Mouse (Mus musculus): ENCODE results near the gene Phpt1. TPM values are rescaled to one million over a fixed set of nuclear protein-coding genes. Genes with fewer than 3 reads are reported as not detected.
"Not testable (repeated sequence)": the region's sequence is repeated elsewhere in the genome, so short reads cannot be mapped to it uniquely, and the experiment has no call there.

Phpt1 gene
- polyA plus RNA-seq, 1 experiment from 2014 or later = 181 TPM

GRCm38 (mm10) chr2:25555479-25555878, 19.5 kb downstream of the Phpt1 start:
- H3K36me3 ChIP-seq; H3K4me3 ChIP-seq (replicated peaks); H3K9me3 ChIP-seq (replicated peaks); H3K4me2 ChIP-seq; H3K27me3 ChIP-seq (replicated peaks); H3K27ac ChIP-seq (replicated peaks); H3K9ac ChIP-seq (replicated peaks); ATAC-seq (ENCODE audit: low FRiP score): not testable (repeated sequence)
- H3K4me1 ChIP-seq = peaks cover 30% of the 10 kb centered on the region
- 57% methylated on average over 2 of the region's 2 CpGs for WGBS

- peaks cover 13% of the 10 kb centered on the region for H3K4me1 ChIP-seq
- not testable (repeated sequence) for ATAC-seq (ENCODE audit: low FRiP score); H3K36me3 ChIP-seq; H3K27ac ChIP-seq (replicated peaks); H3K4me3 ChIP-seq (replicated peaks); H3K27me3 ChIP-seq (replicated peaks); H3K4me2 ChIP-seq; H3K9ac ChIP-seq (replicated peaks); H3K9me3 ChIP-seq (replicated peaks)
- 90% methylated on average over 4 of the region's 4 CpGs for WGBS
These were observed 21.7 kb downstream of the Phpt1 start for GRCm38 (mm10) chr2:25553171-25553786.

- no peak overlapping the region for H3K9ac ChIP-seq (replicated peaks)
- H3K9me3 ChIP-seq (replicated peaks) = no peaks in the 10 kb centered on the region
- H3K4me1 ChIP-seq = peaks cover 8% of the 10 kb centered on the region
- H3K27me3 ChIP-seq (replicated peaks) = no peaks in the 10 kb centered on the region
- H3K36me3 ChIP-seq = no peaks in the 10 kb centered on the region
- no peak for ATAC-seq (ENCODE audit: low FRiP score)
- no peak overlapping the region for H3K4me2 ChIP-seq
- WGBS = 42% methylated on average over 5 of the region's 5 CpGs
- no peak overlapping the region for H3K27ac ChIP-seq (replicated peaks)
- no peak overlapping the region for H3K4me3 ChIP-seq (replicated peaks)
These were observed 23.8 kb downstream of the Phpt1 start for GRCm38 (mm10) chr2:25551186-25551585.

GRCm38 (mm10) chr2:25549021-25549991, 25.7 kb downstream of the Phpt1 start:
- Histone ChIP-seq H3K36me3 (no peaks in the 10 kb centered on the region), H3K9me3 (replicated peaks) (no peaks in the 10 kb centered on the region), H3K4me1 (peaks cover 16% of the 10 kb centered on the region), H3K27ac (replicated peaks) (no peak overlapping the region), H3K27me3 (replicated peaks) (no peaks in the 10 kb centered on the region), H3K9ac (replicated peaks) (no peak overlapping the region), H3K4me3 (replicated peaks) (no peak overlapping the region), H3K4me2 (no peak overlapping the region)
- WGBS = 79% methylated on average over 9 of the region's 9 CpGs
- ATAC-seq (ENCODE audit: low FRiP score) = no peak

- 3% methylated on average over 48 of the region's 48 CpGs for WGBS
- peaks cover 19% of the 10 kb centered on the region for H3K4me1 ChIP-seq
- no peaks in the 10 kb centered on the region for H3K36me3 ChIP-seq
- H3K4me2 ChIP-seq = peak within 1 kb of the TSS; percentile 82
- no peaks in the 10 kb centered on the region for H3K27me3 ChIP-seq (replicated peaks)
- H3K9ac ChIP-seq (replicated peaks) = peak within 1 kb of the TSS; percentile 64
- H3K27ac ChIP-seq (replicated peaks) = peak within 1 kb of the TSS; percentile 51
- peak within 1 kb of the TSS; percentile 65 for H3K4me3 ChIP-seq (replicated peaks)
- no peaks in the 10 kb centered on the region for H3K9me3 ChIP-seq (replicated peaks)
- peak; percentile 99 for ATAC-seq (ENCODE audit: low FRiP score)
These were observed 28.1 kb downstream of the Phpt1 start, which contains the start of gene Traf2 for GRCm38 (mm10) chr2:25546811-25547491. TSS of gene Traf2 (minus strand) at chr2:25546940.

GRCm38 (mm10) chr2:25545996-25546810, 28.8 kb downstream of the Phpt1 start:
- Histone ChIP-seq H3K9me3 (replicated peaks) (no peaks in the 10 kb centered on the region), H3K27ac (replicated peaks) (peak overlapping the region; percentile 51), H3K36me3 (no peaks in the 10 kb centered on the region), H3K4me3 (replicated peaks) (peak overlapping the region; percentile 65), H3K4me2 (peak overlapping the region; percentile 82), H3K4me1 (peaks cover 19% of the 10 kb centered on the region), H3K27me3 (replicated peaks) (no peaks in the 10 kb centered on the region), H3K9ac (replicated peaks) (peak overlapping the region; percentile 64)
- WGBS = 9% methylated on average over 43 of the region's 43 CpGs
- peak; percentile 51 for ATAC-seq (ENCODE audit: low FRiP score)

- H3K27me3 ChIP-seq (replicated peaks) = no peaks in the 10 kb centered on the region
- 75% methylated on average over 10 of the region's 10 CpGs for WGBS
These were observed 33.2 kb downstream of the Phpt1 start for GRCm38 (mm10) chr2:25541644-25542367.

GRCm38 (mm10) chr2:25540541-25540948, 34.5 kb downstream of the Phpt1 start:
- ATAC-seq (ENCODE audit: low FRiP score) = no peak
- H3K27ac ChIP-seq (replicated peaks) = no peak overlapping the region
- WGBS = 94% methylated on average over 4 of the region's 4 CpGs

More at GRCm38 (mm10) chr2:25541644-25542367, 33.2 kb downstream of the Phpt1 start:
- H3K4me2 ChIP-seq = no peak overlapping the region
- no peak overlapping the region for H3K9ac ChIP-seq (replicated peaks)
- peaks cover 15% of the 10 kb centered on the region for H3K4me1 ChIP-seq
- no peaks in the 10 kb centered on the region for H3K9me3 ChIP-seq (replicated peaks)
- H3K4me3 ChIP-seq (replicated peaks) = no peak overlapping the region
- ATAC-seq (ENCODE audit: low FRiP score) = no peak
- peaks cover 2% of the 10 kb centered on the region; the same call in 1 of the 2 replicates for H3K36me3 ChIP-seq
- H3K27ac ChIP-seq (replicated peaks) = no peak overlapping the region

GRCm38 (mm10) chr2:25536531-25536930, 38.5 kb downstream of the Phpt1 start:
- Histone ChIP-seq H3K27ac (replicated peaks) (no peak overlapping the region), H3K27me3 (replicated peaks) (no peaks in the 10 kb centered on the region), H3K9ac (replicated peaks) (no peak overlapping the region), H3K4me2 (no peak overlapping the region), H3K36me3 (peaks cover 12% of the 10 kb centered on the region), H3K4me1 (no peaks in the 10 kb centered on the region), H3K4me3 (replicated peaks) (no peak overlapping the region), H3K9me3 (replicated peaks) (no peaks in the 10 kb centered on the region)
- 93% methylated on average over 8 of the region's 8 CpGs for WGBS
- ATAC-seq (ENCODE audit: low FRiP score) = no peak

More at GRCm38 (mm10) chr2:25540541-25540948, 34.5 kb downstream of the Phpt1 start:
- Histone ChIP-seq H3K9ac (replicated peaks) (no peak overlapping the region), H3K4me2 (no peak overlapping the region), H3K4me1 (0 out of 2 replicates have a peak, but pooled peaks cover 6% of the 10 kb centered on the region), H3K4me3 (replicated peaks) (no peak overlapping the region), H3K36me3 (peaks cover 12% of the 10 kb centered on the region), H3K9me3 (replicated peaks) (no peaks in the 10 kb centered on the region), H3K27me3 (replicated peaks) (no peaks in the 10 kb centered on the region)

- H3K9me3 ChIP-seq (replicated peaks) = no peaks in the 10 kb centered on the region
- H3K9ac ChIP-seq (replicated peaks) = no peak overlapping the region
- H3K4me2 ChIP-seq = no peak overlapping the region
- H3K4me3 ChIP-seq (replicated peaks) = no peak overlapping the region
- no peak overlapping the region for H3K27ac ChIP-seq (replicated peaks)
- no peaks in the 10 kb centered on the region for H3K4me1 ChIP-seq
- no peaks in the 10 kb centered on the region for H3K27me3 ChIP-seq (replicated peaks)
- peaks cover 13% of the 10 kb centered on the region for H3K36me3 ChIP-seq
- ATAC-seq (ENCODE audit: low FRiP score) = no peak
- WGBS = 95% methylated on average over 2 of the region's 2 CpGs
These were observed 40.2 kb downstream of the Phpt1 start for GRCm38 (mm10) chr2:25534866-25535182.

Data from neural tube, embryonic 15.5 days (tissue).